Mouse (Mus musculus): ENCODE data around the gene Tmppe.
A peak's percentile ranks its signal among the peaks of the same experiment; 100 is the strongest.
"Not testable (repeated sequence)": the region's sequence is repeated elsewhere in the genome, so short reads cannot be mapped to it uniquely, and the experiment has no call there.

DNA sequence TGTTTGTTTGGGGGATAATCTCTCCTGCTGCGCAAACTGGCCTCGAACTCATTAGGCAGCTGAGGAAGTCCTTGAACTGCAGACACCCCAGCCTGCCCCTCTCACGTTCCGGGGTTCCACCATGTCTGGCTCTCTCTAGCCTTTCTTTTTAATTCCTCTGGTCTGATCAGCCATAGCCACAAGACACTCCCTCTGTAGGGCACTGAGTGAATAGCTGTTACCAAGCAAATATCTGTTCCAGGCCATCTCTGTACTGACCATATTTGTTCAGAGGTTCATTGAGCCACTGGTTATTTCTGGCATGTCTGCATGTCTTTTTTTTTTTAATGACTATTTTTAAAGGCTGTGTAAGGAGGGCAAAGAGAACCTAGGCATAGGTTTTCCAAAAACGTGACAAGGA lies 31.5 kb upstream of the Tmppe start:
- TF ChIP-seq CTCF (IDR thresholded peaks at IDR 0.05), result peak; percentile 45
- TF ChIP-seq EP300 (IDR thresholded peaks at IDR 0.05), result not testable (repeated sequence)

All from lung, postnatal 0 days (tissue).